Mouse (Mus musculus) kidney, adult 2 months (tissue): ENCODE results near the gene Amn1.

Experiments
- CTCF ChIP-seq: fragments of 200-500 bp; conservative IDR thresholded peaks from 2 replicates; pipeline ENCODE4 v1.5.1; 2011; ENCODE audit warnings: low read depth, mild to moderate bottlenecking, control low read depth, low read length, moderate library complexity, mixed read lengths; ENCODE audit not compliant: insufficient read depth, insufficient read length
- POLR2A ChIP-seq: fragments of 200-500 bp; IDR thresholded peaks from one replicate; pipeline ENCODE4 v1.6.1; 2011; ENCODE audit warnings: low read depth, low read length, control low read depth

- TF ChIP-seq CTCF: no peak
- no peak for TF ChIP-seq POLR2A
Measured at GRCm38 (mm10) chr6:149167672-149168071, 20.8 kb downstream of the Amn1 start.
